Mouse (Mus musculus) lung, embryonic 14.5 days (tissue): Measurements from ENCODE around the gene Fyb. TPM values are rescaled to one million over a fixed set of nuclear protein-coding genes. Genes with fewer than 3 reads are reported as not detected.

Experiments used
- ATAC-seq: fragments of 200-750 bp; cut with Nextera tagmentation; 2 replicates; pipeline ENCODE4 v1.8.0; 2017; ENCODE audit warnings: mild to moderate bottlenecking, moderate TSS enrichment, moderate library complexity; ENCODE audit not compliant: insufficient read depth
- DNase-seq: peaks from one replicate; pipeline ENCODE4 v3.0.0-alpha.2; 2015
- H3K27ac ChIP-seq: fragments of 300-500 bp; sonication (generic); 2 replicates; pipeline ENCODE4 v1.5.1; 2014; ENCODE audit warnings: low read depth, mild to moderate bottlenecking, moderate library complexity
- H3K27me3 ChIP-seq: fragments of 300-500 bp; sonication (generic); 2 replicates; pipeline ENCODE4 v1.6.1; 2014; ENCODE audit warnings: low read length, control low read depth; ENCODE audit not compliant: insufficient read depth
- H3K36me3 ChIP-seq: fragments of 300-500 bp; sonication (generic); 2 replicates; pipeline ENCODE4 v1.6.1; 2014; ENCODE audit warnings: control low read depth; ENCODE audit not compliant: insufficient read depth
- H3K4me1 ChIP-seq: fragments of 300-500 bp; sonication (generic); 2 replicates; pipeline ENCODE4 v1.6.1; 2014; ENCODE audit warnings: antibody characterized with exemption, control low read depth; ENCODE audit not compliant: insufficient read depth
- H3K4me2 ChIP-seq: fragments of 300-500 bp; sonication (generic); 2 replicates; pipeline ENCODE4 v1.6.1; 2014; ENCODE audit warnings: mild to moderate bottlenecking
- H3K4me3 ChIP-seq: fragments of 300-500 bp; sonication (generic); 2 replicates; pipeline ENCODE4 v1.5.1; 2014; ENCODE audit warnings: low read depth, low read length
- H3K9ac ChIP-seq: fragments of 300-500 bp; sonication (generic); 2 replicates; pipeline ENCODE4 v1.6.1; 2014
- H3K9me3 ChIP-seq: fragments of 300-500 bp; sonication (generic); 2 replicates; pipeline ENCODE4 v1.6.1; 2016; ENCODE audit warnings: low read depth, low read length, control low read depth
- CTCF ChIP-seq: IDR thresholded peaks from 2 replicates; pipeline ENCODE4 v1.5.1; 2016; ENCODE audit warnings: antibody characterized with exemption, low read depth
- WGBS: fragments of 180-500 bp; shearing (Covaris S2); extraction: QIAGEN DNeasy Blood & Tissue Kit; methylation state at CpG from one replicate; pipeline ENCODE4 v1.1.7; 2014; 5-methylcytosine and 5-hydroxymethylcytosine counted together
- polyA plus RNA-seq: library from polyadenylated mRNA; unstranded; fragments of >200 nt; fragmentation: Nextera tagmentation; extraction: Ambion mirVana; gene quantifications from 2 replicates; pipeline ENCODE4 v1.2.1, GENCODE M21; 2014

Fyb gene
- 6.2 and 6.5 TPM in 2 replicates for polyA plus RNA-seq

- Histone ChIP-seq H3K27ac (no peak within 1 kb of the TSS), H3K36me3 (no peaks in the 10 kb centered on the region), H3K9me3 (no peaks in the 10 kb centered on the region), H3K4me3 (no peak within 1 kb of the TSS), H3K4me1 (no peaks in the 10 kb centered on the region), H3K4me2 (no peak within 1 kb of the TSS), H3K9ac (no peak within 1 kb of the TSS), H3K27me3 (no peaks in the 10 kb centered on the region)
- 59% methylated on average over 8 of the region's 8 CpGs for WGBS
- DNase-seq, result no peak
- TF ChIP-seq CTCF, result no peak
- ATAC-seq, result no peak
Measured at GRCm38 (mm10) chr15:6522653-6523167, at the start of gene Fyb. Gene Fyb, plus strand, starts transcription at chr15:6522853.

GRCm38 (mm10) chr15:6483561-6483960 lies 39.1 kb upstream of the Fyb start:
- WGBS, result 52% methylated on average over 3 of the region's 3 CpGs
- no peak overlapping the region for H3K9ac ChIP-seq
- no peak overlapping the region for H3K27ac ChIP-seq
- ATAC-seq (no peak), DNase-seq (no peak)
- no peak for TF ChIP-seq CTCF
- no peaks in the 10 kb centered on the region for H3K9me3 ChIP-seq
- H3K27me3 ChIP-seq, result no peaks in the 10 kb centered on the region
- no peak overlapping the region for H3K4me2 ChIP-seq
- H3K4me1 ChIP-seq, result no peaks in the 10 kb centered on the region
- no peaks in the 10 kb centered on the region for H3K36me3 ChIP-seq
- no peak overlapping the region for H3K4me3 ChIP-seq

- ATAC-seq, result no peak
- H3K4me1 ChIP-seq, result no peaks in the 10 kb centered on the region
- no peak overlapping the region for H3K9ac ChIP-seq
Measured at GRCm38 (mm10) chr15:6492386-6492785, 30.3 kb upstream of the Fyb start.

GRCm38 (mm10) chr15:6498396-6499070 lies 24.1 kb upstream of the Fyb start:
- no peak overlapping the region for H3K27ac ChIP-seq
- H3K9me3 ChIP-seq, result no peaks in the 10 kb centered on the region
- no peak overlapping the region for H3K9ac ChIP-seq
- H3K4me2 ChIP-seq, result no peak overlapping the region
- ATAC-seq (no peak), DNase-seq (no peak)
- no peak for TF ChIP-seq CTCF
- H3K36me3 ChIP-seq, result no peaks in the 10 kb centered on the region
- H3K4me3 ChIP-seq, result no peak overlapping the region
- H3K4me1 ChIP-seq, result no peaks in the 10 kb centered on the region
- no peaks in the 10 kb centered on the region for H3K27me3 ChIP-seq
- WGBS, result 84% methylated on average over 10 of the region's 10 CpGs

More at GRCm38 (mm10) chr15:6492386-6492785, 30.3 kb upstream of the Fyb start:
- no peaks in the 10 kb centered on the region for H3K9me3 ChIP-seq
- no peaks in the 10 kb centered on the region for H3K36me3 ChIP-seq
- 89% methylated on average over 2 of the region's 2 CpGs for WGBS
- no peak overlapping the region for H3K4me2 ChIP-seq
- H3K27me3 ChIP-seq, result no peaks in the 10 kb centered on the region
- H3K4me3 ChIP-seq, result no peak overlapping the region
- H3K27ac ChIP-seq, result no peak overlapping the region
- no peak for TF ChIP-seq CTCF
- DNase-seq, result no peak

GRCm38 (mm10) chr15:6500787-6501186 lies 21.9 kb upstream of the Fyb start:
- DNase-seq (peak; percentile 31), ATAC-seq (no peak; the same call in 1 of the 2 replicates)
- Histone ChIP-seq H3K36me3 (no peaks in the 10 kb centered on the region), H3K4me3 (no peak overlapping the region), H3K27me3 (no peaks in the 10 kb centered on the region), H3K9me3 (no peaks in the 10 kb centered on the region), H3K4me2 (no peak overlapping the region), H3K9ac (no peak overlapping the region), H3K27ac (no peak overlapping the region), H3K4me1 (no peaks in the 10 kb centered on the region)
- TF ChIP-seq CTCF, result peak; percentile 25
- WGBS, result 26% methylated on average over 1 of the region's 1 CpGs

- no peaks in the 10 kb centered on the region for H3K4me1 ChIP-seq
- no peak for TF ChIP-seq CTCF
- WGBS, result 86% methylated on average over 1 of the region's 1 CpGs
- H3K9me3 ChIP-seq, result no peaks in the 10 kb centered on the region
- H3K27me3 ChIP-seq, result no peaks in the 10 kb centered on the region
- DNase-seq (no peak), ATAC-seq (no peak)
- no peak overlapping the region for H3K9ac ChIP-seq
- no peak overlapping the region for H3K4me2 ChIP-seq
- H3K4me3 ChIP-seq, result no peak overlapping the region
- H3K36me3 ChIP-seq, result no peaks in the 10 kb centered on the region
- H3K27ac ChIP-seq, result no peak overlapping the region
Measured at GRCm38 (mm10) chr15:6517525-6517924, 5.1 kb upstream of the Fyb start.

GRCm38 (mm10) chr15:6519417-6520255 lies 3.0 kb upstream of the Fyb start:
- H3K9me3 ChIP-seq, result no peaks in the 10 kb centered on the region
- no peak for DNase-seq
- H3K27ac ChIP-seq, result no peak overlapping the region
- no peak overlapping the region for H3K9ac ChIP-seq
- H3K27me3 ChIP-seq, result no peaks in the 10 kb centered on the region
- no peaks in the 10 kb centered on the region for H3K4me1 ChIP-seq
- WGBS, result 83% methylated on average over 19 of the region's 19 CpGs
- no peak overlapping the region for H3K4me3 ChIP-seq
- no peak for ATAC-seq
- no peak for TF ChIP-seq CTCF
- H3K4me2 ChIP-seq, result no peak overlapping the region
- H3K36me3 ChIP-seq, result no peaks in the 10 kb centered on the region
